Mouse (Mus musculus) layer of hippocampus, adult 9-10 months (tissue): ENCODE results near the gene Mllt6.
A peak's percentile ranks its signal among the peaks of the same experiment; 100 is the strongest.
"Not testable (repeated sequence)": the region's sequence is repeated elsewhere in the genome, so short reads cannot be mapped to it uniquely, and the experiment has no call there.

ENCODE experiments used
- DNase-seq: peaks from one replicate; pipeline ENCODE4 v3.0.0; 2022; ENCODE audit warnings: low spot score

Gene Mllt6

DNA sequence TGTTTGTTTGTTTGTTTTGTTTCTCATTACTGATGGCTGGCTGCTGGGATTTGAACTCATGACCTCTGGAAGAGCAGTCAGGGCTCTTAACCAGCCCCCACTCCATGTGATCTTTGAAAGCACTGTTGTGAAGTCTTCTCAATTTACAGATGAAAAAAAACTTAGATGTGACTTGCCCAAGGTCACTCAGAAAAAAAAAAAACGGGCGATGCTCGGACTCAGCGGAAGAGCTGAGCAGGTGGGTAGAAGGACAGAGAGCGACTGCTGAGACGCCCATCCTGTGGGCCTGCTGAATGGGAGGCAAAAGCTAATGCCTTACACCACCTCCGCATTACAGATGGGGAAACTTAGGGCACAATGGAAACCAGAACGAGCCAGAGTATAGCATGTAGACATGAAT lies 33.5 kb downstream of the Mllt6 start:
- no peak for DNase-seq

DNA sequence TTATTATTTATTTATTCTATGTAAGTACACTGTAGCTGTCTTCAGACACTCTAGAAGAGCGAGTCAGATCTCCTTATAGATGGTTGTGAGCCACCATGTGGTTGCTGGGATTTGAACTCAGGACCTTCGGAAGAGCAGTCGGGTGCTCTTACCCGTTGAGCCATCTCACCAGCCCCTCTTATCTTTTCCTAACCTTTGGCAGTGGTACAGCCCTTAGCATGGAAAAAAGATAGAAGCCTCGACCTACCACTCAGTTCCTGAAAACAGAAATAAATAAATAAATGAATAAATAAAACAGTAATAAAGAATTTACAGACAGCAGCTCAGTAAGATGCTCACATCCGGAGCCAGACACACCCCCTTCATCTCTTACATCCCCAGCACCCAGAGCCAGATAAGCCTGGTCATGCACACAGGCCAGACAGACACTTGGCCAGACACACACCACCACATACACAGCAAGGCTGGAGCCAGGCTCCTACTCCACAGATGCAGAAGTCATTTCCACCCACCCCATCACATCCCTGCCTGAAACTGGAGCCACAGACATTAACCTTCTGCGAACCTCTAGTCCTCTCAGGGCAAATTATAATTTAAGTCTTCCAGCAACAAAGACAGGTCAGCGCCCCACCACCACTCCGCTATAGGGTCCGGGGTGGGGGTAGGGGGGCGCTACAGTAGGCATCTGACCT lies 34.1 kb downstream of the Mllt6 start:
- DNase-seq, result no peak

DNA sequence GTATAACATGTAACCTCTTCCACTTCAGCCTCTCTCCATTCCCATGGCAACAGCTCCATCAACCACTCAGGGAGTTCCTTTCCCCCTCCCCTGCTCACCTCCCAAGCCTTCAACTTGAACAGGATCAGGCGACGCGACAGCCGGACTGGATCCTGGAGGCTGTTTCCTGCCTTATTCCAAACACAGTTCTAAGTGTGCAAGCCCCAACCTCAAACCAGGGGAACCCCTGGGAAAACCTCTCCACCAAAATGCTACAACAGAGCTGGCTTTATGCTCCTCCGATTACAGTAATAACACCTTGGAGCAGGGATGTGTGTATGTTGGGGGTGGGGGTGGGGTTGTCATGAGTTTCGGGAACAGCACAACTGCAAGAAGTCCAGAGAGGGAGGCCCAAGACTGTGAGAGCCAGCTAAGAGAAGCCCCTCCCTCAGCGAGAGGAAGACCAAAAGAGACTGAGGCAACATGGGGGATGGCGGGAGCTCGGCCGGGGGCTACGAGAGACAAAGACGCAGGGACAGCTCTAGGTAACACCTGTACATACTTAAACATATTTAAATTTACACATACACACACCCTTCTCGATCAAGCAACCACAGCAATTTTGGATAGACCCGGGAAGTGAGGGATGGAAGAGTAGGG lies 34.8 kb downstream of the Mllt6 start:
- DNase-seq, result no peak

- no peak for DNase-seq
Observed at GRCm38 (mm10) chr11:97698741-97699611, 35.8 kb downstream of the Mllt6 start.

DNA sequence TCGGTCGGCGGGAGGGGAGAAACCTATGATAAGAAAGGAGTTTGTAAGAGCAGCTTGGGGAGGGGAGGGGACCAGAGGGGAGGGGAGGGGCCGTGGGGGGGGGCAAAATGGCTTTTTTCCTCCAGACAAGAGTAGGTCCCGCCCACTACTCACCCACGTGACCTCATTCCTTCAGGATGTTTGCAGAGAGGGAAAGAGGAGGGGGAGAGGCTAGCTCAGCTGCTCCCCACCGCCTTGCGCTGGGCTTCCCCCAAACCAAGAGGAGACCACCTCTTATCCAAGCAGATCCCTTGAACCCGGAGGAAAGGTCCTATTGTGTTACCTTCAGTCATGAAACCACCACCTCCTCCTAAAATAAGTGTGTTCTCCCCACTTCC lies 36.4 kb downstream of the Mllt6 start:
- DNase-seq, result no peak

DNA sequence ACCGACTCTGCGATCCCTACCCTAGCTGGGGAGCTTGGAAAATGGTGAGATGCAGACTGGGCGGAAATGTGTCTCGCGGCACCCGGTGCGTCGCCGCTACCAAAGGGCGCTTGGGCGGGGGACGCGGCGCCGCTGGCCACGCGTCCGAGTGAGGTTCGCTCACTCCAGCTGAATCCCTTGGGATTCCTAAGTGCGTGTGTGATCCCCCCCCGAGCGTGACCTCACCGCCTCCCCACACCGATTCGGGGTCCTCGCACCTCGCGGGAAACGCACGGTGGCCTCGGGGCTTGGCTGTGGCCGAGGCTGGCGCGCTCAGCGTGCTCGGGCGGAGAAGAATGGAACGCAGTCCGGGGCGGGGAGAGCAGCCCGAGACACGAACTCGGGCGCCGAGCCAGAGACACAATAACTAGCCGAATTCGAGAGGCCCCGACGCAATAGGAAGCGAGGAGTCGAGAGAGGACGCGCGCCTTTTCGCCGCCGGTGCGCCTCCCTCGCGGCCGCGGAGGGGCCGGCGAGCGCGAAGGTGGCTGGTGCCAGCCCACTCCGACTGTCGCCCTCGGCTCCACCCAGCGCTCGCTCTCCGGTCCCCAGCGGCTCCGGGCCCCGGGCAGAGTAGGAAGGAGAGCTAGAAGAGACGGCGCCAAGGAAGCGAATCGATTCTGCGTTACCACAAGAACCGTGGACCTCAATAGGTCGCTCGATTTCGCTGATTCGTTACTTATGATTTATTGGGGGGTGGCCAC lies 37.0 kb downstream of the Mllt6 start, which contains the start of gene Pcgf2:
Pcgf2 (minus strand) TSS at position 495 of the 743 bp plus-strand sequence.
- DNase-seq, result no peak

DNA sequence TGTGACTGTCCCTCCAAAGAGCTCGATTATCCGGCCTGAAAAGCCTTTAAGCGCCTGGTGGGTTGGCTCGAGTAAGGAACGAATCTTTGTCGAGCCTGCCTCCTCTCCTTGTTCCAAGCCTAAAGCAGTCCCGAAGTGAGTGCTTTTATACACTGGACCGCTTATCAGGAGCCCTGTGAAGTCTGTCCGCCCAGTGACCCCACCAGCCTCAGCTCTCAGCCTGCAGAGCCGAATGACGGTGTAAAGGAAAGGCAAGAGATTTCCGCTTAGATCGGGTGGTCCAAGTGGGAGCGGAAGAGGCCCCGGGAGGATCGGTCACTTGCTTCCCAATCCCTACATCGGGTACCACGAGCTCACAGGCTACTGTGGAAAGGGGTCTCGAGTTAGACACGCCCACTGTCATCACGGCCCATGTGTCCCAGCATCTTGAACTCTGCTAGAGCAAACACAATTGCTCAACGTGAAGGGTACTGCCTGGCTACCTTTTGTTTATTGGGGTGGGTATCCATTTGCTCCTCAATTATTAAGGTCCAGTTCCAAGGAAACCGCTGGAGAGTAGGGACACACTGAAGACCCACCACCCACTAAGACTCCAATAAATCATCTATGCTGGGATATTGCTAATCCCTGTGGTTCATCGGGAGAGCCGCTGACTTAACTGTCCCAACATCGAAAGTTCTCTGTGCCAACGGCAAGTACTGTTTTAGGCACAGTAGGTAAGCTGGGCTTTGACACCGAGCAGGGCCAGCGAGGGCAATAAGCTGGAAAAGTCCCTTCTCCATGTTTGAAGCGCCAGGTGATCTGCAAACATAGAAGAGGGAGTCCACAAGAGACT lies 37.7 kb downstream of the Mllt6 start:
- no peak for DNase-seq

- no peak for DNase-seq
Observed at GRCm38 (mm10) chr11:97701581-97702392, 38.6 kb downstream of the Mllt6 start.

- peak; percentile 89 for DNase-seq
Observed at GRCm38 (mm10) chr11:97702393-97702745, 39.2 kb downstream of the Mllt6 start.

GRCm38 (mm10) chr11:97703039-97703826 lies 40.0 kb downstream of the Mllt6 start, which contains the start of gene Psmb3:
TSS of gene Psmb3 (plus strand) at chr11:97703399.
- DNase-seq, result peak; percentile 100

DNA sequence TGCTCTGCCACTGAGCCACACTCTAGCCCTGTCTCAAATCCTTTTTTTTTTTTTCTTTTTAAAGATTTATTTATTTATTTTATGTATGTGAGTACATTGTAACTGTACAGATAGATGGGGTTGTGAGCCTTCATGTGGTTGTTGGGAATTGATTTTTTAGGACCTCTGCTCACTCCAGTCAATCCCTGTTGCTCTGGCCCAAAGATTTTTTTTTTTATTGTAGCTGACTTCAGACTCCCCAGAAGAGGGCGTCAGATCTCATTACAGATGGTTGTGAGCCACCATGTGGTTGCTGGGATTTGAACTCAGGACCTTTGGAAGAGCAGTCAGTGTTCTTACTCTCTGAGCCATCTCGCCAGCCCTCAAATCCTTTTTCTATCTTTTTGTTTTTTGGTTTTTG lies 46.9 kb downstream of the Mllt6 start:
- not testable (repeated sequence) for DNase-seq

DNA sequence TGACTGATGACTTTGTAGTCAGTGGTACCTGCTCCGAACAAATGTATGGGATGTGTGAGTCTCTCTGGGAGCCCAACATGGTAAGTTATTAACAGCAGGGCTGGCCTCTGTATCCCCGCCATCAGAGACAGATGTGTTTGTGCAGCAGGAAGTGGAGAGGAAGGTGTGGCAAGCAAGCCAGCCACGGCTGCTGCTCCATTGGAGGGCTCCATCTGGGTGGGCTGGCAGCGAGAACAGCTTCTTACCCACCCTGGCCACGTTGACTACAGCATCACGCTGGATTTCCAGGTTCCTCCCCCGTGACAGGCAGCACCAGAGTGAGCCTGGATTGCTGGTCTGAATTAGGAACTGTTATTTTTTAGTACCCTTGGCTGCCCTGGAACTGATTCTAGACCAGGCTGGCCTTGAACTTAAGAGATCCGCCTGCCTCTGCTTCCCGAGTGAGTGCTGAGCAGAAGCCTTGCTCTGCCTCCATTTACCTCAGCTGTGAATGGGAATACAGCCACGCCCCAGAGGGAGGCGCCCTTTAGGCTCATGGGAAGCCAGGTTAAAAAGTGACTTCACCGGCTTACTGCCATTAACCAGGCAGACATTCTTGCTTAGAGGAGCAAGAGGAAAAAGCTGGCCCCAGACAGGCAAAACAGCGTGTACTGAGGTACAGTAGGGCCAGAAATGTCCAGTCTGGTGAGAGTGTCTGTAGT lies 48.1 kb downstream of the Mllt6 start:
- DNase-seq, result no peak

GRCm38 (mm10) chr11:97712286-97712685 lies 49.1 kb downstream of the Mllt6 start:
- no peak for DNase-seq

DNA sequence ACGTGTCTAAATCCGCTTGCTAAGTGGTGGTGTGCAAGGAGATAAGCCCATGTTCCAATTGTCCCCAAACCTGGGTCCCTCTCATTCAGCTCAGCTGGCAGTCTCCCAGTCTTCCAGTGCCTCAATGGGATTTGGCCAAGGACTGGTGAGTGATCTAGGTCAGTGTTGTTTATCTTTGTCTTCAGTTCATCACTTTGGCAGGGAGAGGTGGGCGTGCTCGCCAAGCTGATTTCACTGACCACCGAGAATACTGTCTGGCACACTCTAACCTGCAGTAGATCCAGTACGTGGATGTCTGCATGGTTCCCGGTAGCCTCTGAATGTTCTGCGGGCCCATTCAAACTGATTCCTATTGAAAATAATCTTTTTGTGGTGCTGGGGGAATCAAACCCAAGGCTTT lies 50.7 kb downstream of the Mllt6 start:
- DNase-seq, result no peak

DNA sequence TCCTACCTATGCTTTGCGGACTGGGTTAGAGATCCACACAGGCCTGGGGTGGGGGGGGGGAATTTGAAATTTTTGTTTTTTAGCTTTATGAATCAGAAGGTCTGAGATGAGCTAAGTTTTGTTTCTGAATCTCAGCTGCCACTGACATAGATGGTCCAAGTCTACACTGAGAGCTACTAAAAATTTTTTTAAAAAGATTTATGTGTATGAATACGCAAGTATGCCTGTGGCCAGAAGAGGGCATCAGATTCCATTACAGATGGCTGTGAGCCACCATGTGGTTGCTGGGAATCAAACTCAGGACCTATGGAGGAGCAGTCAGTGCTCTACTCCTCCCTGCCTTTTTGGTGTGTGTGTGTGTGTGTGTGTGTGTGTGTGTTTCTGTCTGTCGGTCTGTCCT lies 51.1 kb downstream of the Mllt6 start:
- DNase-seq, result no peak

GRCm38 (mm10) chr11:97714784-97715760 lies 51.9 kb downstream of the Mllt6 start:
- no peak for DNase-seq

DNA sequence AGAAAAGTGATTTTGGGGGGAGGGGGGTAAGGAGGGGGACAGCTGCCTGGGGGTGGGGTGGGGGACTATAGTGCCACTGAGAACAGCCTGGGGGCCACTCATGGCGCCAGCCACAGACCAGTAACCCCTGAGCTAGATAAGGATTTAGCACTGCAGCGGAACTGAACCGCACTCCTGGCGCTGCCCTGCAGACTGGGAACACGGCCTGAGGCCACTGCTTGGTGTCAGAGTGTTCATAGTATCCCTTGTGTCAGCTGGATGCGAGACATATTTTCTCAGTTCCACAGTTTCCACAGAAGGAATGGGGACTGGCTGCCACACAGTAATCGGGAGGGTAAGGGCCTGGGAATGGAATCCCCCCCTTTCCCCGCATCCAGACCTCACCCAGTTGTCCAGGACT lies 52.8 kb downstream of the Mllt6 start:
- DNase-seq, result no peak
